Mouse (Mus musculus) ES-E14 (cell line): ENCODE data around the gene Wdr62. TPM values are rescaled to one million over a fixed set of nuclear protein-coding genes. Genes with fewer than 3 reads are reported as not detected.

Source experiments
- DNase-seq: peaks from one replicate; pipeline ENCODE4 v3.0.0-alpha.2; 2013; ENCODE audit warnings: low read depth, low spot score
- H3K27ac ChIP-seq: 2 replicates; pipeline ENCODE4 v1.5.1; 2012; ENCODE audit warnings: low read depth, mild to moderate bottlenecking, low read length, moderate library complexity, mixed read lengths; ENCODE audit not compliant: poor library complexity, insufficient read depth, severe bottlenecking
- H3K36me3 ChIP-seq: 2 replicates; pipeline ENCODE4 v1.6.1; 2012; ENCODE audit warnings: mild to moderate bottlenecking, low read length, moderate library complexity, mixed read lengths; ENCODE audit not compliant: control insufficient read depth, poor library complexity, insufficient read depth, severe bottlenecking
- H3K4me1 ChIP-seq, 2 experiments: fragments of 150-350 bp in 1 of 2; sonication (generic) in 1 of 2; 2 replicates each; pipeline ENCODE4 v1.6.1; 2012; ENCODE audit warnings: low read length in 2 of 2, mild to moderate bottlenecking in 1 of 2, mixed read lengths in 1 of 2; ENCODE audit not compliant: control insufficient read depth in 2 of 2, insufficient read depth in 2 of 2, poor library complexity in 1 of 2
- H3K4me3 ChIP-seq, 2 experiments: fragments of 150-350 bp in 1 of 2; sonication (generic) in 1 of 2; 2 replicates each; pipeline ENCODE4 v1.5.1; 2012; ENCODE audit warnings: low read length in 2 of 2, low read depth in 1 of 2, mild to moderate bottlenecking in 1 of 2, mixed read lengths in 1 of 2; ENCODE audit not compliant: insufficient read depth in 1 of 2, poor library complexity in 1 of 2, severe bottlenecking in 1 of 2
- H3K9ac ChIP-seq: 2 replicates; pipeline ENCODE4 v1.6.1; 2012; ENCODE audit warnings: low read depth, mild to moderate bottlenecking, low read length, mixed read lengths; ENCODE audit not compliant: poor library complexity, insufficient read depth, severe bottlenecking
- H3K9me3 ChIP-seq: fragments of 150-350 bp; sonication (generic); 2 replicates; pipeline ENCODE4 v1.6.1; 2012; ENCODE audit warnings: low read depth, mild to moderate bottlenecking, low read length; ENCODE audit not compliant: control insufficient read depth, insufficient read depth
- CHD2 ChIP-seq: IDR thresholded peaks from 2 replicates; pipeline ENCODE4 v1.6.1; 2014; ENCODE audit warnings: mild to moderate bottlenecking, low read depth, low read length, inconsistent platforms
- HCFC1 ChIP-seq: IDR thresholded peaks from 2 replicates; pipeline ENCODE4 v1.6.1; 2012; ENCODE audit warnings: low read length, inconsistent platforms, borderline replicate concordance; ENCODE audit not compliant: insufficient read depth
- MAFK ChIP-seq: IDR thresholded peaks from 2 replicates; pipeline ENCODE4 v1.6.1; 2014; ENCODE audit warnings: mild to moderate bottlenecking, low read depth, low read length, inconsistent platforms; ENCODE audit not compliant: insufficient read depth
- ZC3H11A ChIP-seq: IDR thresholded peaks from 2 replicates; pipeline ENCODE4 v1.6.1; 2012; ENCODE audit warnings: low read depth, mild to moderate bottlenecking, inconsistent platforms, low read length, borderline replicate concordance
- ZNF384 ChIP-seq: IDR thresholded peaks from 2 replicates; pipeline ENCODE4 v1.6.1; 2012; ENCODE audit warnings: low read depth, low read length, inconsistent platforms
- in situ Hi-C, 2 experiments: fragments of 600-800 bp; cut with MboI; formaldehyde crosslinking; loops; one replicate each; pipeline ENCODE4 v1.15.1; 2025; ENCODE audit warnings: low sequenced_read_pairs in 2 of 2, inconsistent platforms in 1 of 2; ENCODE audit not compliant: unreplicated experiment in 2 of 2
- total RNA-seq: library from RNA; depleted of rRNA; stranded (reverse); fragments of 300-350 nt; gene quantifications from 2 replicates; pipeline ENCODE4 v1.2.3, GENCODE M21; 2012

Wdr62 gene
- total RNA-seq, 1 experiment: 21.6 TPM

DNA sequence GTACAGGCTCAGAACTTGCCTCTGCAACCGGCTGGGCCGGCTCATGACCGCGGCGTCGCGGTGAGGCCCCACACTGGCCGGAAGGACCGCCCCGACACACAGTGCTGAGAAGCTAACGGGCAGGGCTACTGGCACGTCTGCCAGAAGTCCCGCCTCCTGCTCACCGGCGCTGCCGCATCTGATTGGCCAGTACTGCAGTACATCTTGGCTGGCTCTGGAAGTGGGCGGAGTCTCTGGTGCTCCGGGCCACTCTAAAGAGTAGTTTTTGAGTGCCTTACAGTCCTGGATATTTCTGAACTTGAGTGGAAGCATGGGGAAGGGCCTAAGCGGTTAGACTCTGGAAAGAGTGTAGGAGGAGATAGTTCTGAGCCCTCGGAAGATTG lies 42.1 kb upstream of the Wdr62 start:
- H3K4me1 ChIP-seq: peaks cover 3 to 4% of the 10 kb centered on the region in 2 experiments; a peak in 2 of 4 replicates
- peak overlapping the region; percentile 56; the same call in 1 of the 2 replicates for H3K27ac ChIP-seq
- TF ChIP-seq ZC3H11A: no peak
- peak; percentile 55; the same call in 1 of the 2 replicates for TF ChIP-seq CHD2
- H3K36me3 ChIP-seq: peaks cover 3% of the 10 kb centered on the region; the same call in 1 of the 2 replicates
- in situ Hi-C loops: no loop called here
- no peaks in the 10 kb centered on the region for H3K9me3 ChIP-seq
- peak; percentile 89 for DNase-seq
- H3K4me3 ChIP-seq: peak overlapping the region; percentile 92 to 98
- H3K9ac ChIP-seq: peak overlapping the region; percentile 84

GRCm38 (mm10) chr7:30321539-30322284 lies 41.5 kb upstream of the Wdr62 start, which contains the start of gene E130208F15Rik:
Gene E130208F15Rik, plus strand, starts transcription at chr7:30321740.
- in situ Hi-C loops: no loop called here
- Histone ChIP-seq H3K27ac (peak within 1 kb of the TSS; percentile 56; the same call in 1 of the 2 replicates), H3K4me1 (peaks cover 3 to 4% of the 10 kb centered on the region in 2 experiments; a peak in 2 of 4 replicates), H3K4me3 (peak within 1 kb of the TSS; percentile 92 to 98), H3K36me3 (peaks cover 3% of the 10 kb centered on the region; the same call in 1 of the 2 replicates), H3K9ac (peak within 1 kb of the TSS; percentile 84), H3K9me3 (no peaks in the 10 kb centered on the region)
- TF ChIP-seq HCFC1 (0 out of 2 replicates have a peak, but pooled peaks have one; percentile 50), CHD2 (no peak), MAFK (no peak), ZNF384 (no peak), ZC3H11A (no peak)
- peak; percentile 72 for DNase-seq

- no peak overlapping the region for H3K27ac ChIP-seq
- no peaks in the 10 kb centered on the region for H3K9me3 ChIP-seq
- in situ Hi-C loops: no loop called here
- DNase-seq: no peak
- peaks cover 5% of the 10 kb centered on the region; the same call in 1 of the 2 replicates for H3K36me3 ChIP-seq
- TF ChIP-seq ZC3H11A (no peak), HCFC1 (no peak), ZNF384 (no peak), MAFK (no peak), CHD2 (no peak)
- no peak overlapping the region; the same call in 1 of the 2 replicates for H3K9ac ChIP-seq
- peaks cover 3 to 4% of the 10 kb centered on the region in 2 experiments; a peak in 2 of 4 replicates for H3K4me1 ChIP-seq
- peak overlapping the region in 1 of 2 experiments; percentile 98; a peak in 2 of 4 replicates for H3K4me3 ChIP-seq
Measured at GRCm38 (mm10) chr7:30320946-30321345, 40.7 kb upstream of the Wdr62 start.

DNA sequence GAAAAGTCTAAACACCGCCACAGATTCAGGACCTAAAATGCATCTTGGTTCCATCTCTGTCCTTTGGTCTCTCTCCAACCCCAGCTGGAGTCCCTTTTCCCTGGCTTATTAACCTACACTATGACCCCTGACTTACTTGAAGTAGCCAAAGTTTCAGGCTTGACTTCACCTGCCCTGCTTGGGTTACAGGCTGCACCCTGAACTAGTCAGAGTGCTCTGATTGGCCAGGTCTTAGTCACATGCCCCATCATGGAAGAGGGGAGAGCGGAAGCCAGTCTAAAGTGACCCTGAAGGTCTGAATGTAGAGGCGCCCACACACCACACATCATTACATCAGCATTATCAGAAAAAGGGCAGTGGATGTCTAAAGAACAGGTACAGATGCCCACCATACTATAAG lies 37.9 kb upstream of the Wdr62 start:
- no peaks in the 10 kb centered on the region for H3K9me3 ChIP-seq
- H3K36me3 ChIP-seq: peaks cover 5% of the 10 kb centered on the region; the same call in 1 of the 2 replicates
- no peak for DNase-seq
- H3K9ac ChIP-seq: no peak overlapping the region
- H3K27ac ChIP-seq: no peak overlapping the region
- H3K4me1 ChIP-seq: peaks cover 4 to 7% of the 10 kb centered on the region in 2 experiments; a peak in 3 of 4 replicates
- H3K4me3 ChIP-seq: no peak overlapping the region
- in situ Hi-C loops: no loop called here
- TF ChIP-seq MAFK: no peak
- TF ChIP-seq HCFC1: no peak
- no peak for TF ChIP-seq ZNF384
- TF ChIP-seq ZC3H11A: no peak
- TF ChIP-seq CHD2: no peak
